Mouse (Mus musculus) cortical plate, adult 2 months (tissue): Measurements from ENCODE around the gene Erc2. TPM values are rescaled to one million over a fixed set of nuclear protein-coding genes. Genes with fewer than 3 reads are reported as not detected.

ENCODE experiments used
- H3K27ac ChIP-seq: fragments of 200-500 bp; 2 replicates; pipeline ENCODE4 v1.5.1; 2012; ENCODE audit warnings: low read length, control low read depth, inconsistent platforms; ENCODE audit not compliant: insufficient read depth
- H3K4me1 ChIP-seq: fragments of 200-500 bp; 2 replicates; pipeline ENCODE4 v1.6.1; 2011; ENCODE audit warnings: low read length; ENCODE audit not compliant: control insufficient read depth, insufficient read depth
- H3K4me3 ChIP-seq: fragments of 200-500 bp; 2 replicates; pipeline ENCODE4 v1.5.1; 2011; ENCODE audit warnings: mild to moderate bottlenecking, low read length, control low read depth; ENCODE audit not compliant: insufficient read depth
- CTCF ChIP-seq: fragments of 200-500 bp; IDR thresholded peaks from 2 replicates; pipeline ENCODE4 v1.5.1; 2011; ENCODE audit warnings: mild to moderate bottlenecking, control low read depth, low read length; ENCODE audit not compliant: insufficient read depth; ENCODE audit errors: extremely low read depth
- POLR2A ChIP-seq: fragments of 200-500 bp; IDR thresholded peaks from 2 replicates; pipeline ENCODE4 v1.6.1; 2011; ENCODE audit warnings: mild to moderate bottlenecking, low read length, control low read depth; ENCODE audit not compliant: insufficient read depth; ENCODE audit errors: extremely low read depth
- polyA plus RNA-seq: library from polyadenylated mRNA; depleted of rRNA; stranded (reverse); fragments of >200 nt; gene quantifications from 2 replicates; pipeline ENCODE4 v1.2.3, GENCODE M21; 2012

The Erc2 gene
- polyA plus RNA-seq, 1 experiment: 77.8 TPM

DNA sequence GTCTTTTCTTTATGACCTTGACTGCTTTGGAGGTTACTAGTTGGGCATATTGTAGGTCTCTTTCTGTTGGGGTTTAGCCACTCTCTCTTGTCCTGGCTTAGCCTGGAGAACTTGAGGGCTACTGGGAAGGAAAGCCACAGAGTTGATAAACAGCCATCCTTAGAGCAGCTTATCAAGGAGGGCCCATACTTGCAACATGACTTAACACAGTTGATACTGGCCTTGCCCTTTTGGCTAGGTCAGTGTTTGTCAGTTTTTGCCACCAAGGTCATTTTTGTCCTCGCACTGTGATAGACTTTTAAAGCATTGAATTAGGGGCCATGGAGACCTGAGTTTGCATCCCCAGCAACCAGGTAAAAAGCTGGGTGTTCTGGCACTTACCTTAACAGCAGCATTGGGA lies 858.6 kb downstream of the Erc2 start:
- no peak for TF ChIP-seq CTCF
- no peak for TF ChIP-seq POLR2A
- H3K4me1 ChIP-seq: no peaks in the 10 kb centered on the region
- H3K4me3 ChIP-seq: no peak overlapping the region
- no peak overlapping the region for H3K27ac ChIP-seq

- H3K27ac ChIP-seq: no peak overlapping the region
- no peak overlapping the region for H3K4me3 ChIP-seq
- TF ChIP-seq CTCF (no peak), POLR2A (no peak)
- no peaks in the 10 kb centered on the region for H3K4me1 ChIP-seq
Observed at GRCm38 (mm10) chr14:28493806-28494205, 871.6 kb downstream of the Erc2 start.

GRCm38 (mm10) chr14:28494273-28494672 lies 872.0 kb downstream of the Erc2 start:
- H3K27ac ChIP-seq: no peak overlapping the region
- no peak overlapping the region for H3K4me3 ChIP-seq
- no peak for TF ChIP-seq POLR2A
- H3K4me1 ChIP-seq: no peaks in the 10 kb centered on the region

DNA sequence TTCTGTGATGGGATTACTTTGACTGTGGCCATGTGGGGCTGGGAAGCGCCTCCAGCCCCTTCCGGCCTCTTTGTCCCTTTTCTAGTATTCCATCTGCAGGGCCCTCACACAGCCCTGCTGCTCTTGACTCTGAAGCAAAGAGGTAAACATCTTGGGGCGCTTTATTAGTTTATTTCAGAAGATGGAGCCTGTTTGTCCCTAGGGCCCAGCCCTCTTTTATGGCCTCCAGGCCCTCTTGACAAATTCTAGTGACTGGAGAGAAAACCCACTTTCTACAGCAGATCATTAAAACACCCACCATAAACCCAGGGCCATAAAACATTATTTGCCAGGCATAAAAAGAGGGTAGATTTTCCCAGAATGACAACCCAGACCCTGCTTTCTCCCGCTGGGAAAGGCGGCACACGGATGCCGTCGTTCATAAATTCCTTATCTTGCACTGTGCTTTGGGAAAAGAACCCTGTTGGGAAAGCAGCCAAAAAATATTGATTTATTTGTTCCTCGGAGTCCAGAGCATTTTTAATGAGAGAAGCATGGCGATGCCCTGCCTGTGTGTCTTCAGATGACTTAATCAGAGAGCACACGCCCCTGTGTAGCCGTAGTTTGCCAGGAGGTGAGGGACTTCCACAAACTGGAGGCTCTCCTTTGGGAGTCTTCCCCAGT lies 879.1 kb downstream of the Erc2 start:
- Histone ChIP-seq H3K4me3 (no peak overlapping the region), H3K4me1 (no peaks in the 10 kb centered on the region), H3K27ac (no peak overlapping the region)
- no peak for TF ChIP-seq CTCF
- no peak for TF ChIP-seq POLR2A

DNA sequence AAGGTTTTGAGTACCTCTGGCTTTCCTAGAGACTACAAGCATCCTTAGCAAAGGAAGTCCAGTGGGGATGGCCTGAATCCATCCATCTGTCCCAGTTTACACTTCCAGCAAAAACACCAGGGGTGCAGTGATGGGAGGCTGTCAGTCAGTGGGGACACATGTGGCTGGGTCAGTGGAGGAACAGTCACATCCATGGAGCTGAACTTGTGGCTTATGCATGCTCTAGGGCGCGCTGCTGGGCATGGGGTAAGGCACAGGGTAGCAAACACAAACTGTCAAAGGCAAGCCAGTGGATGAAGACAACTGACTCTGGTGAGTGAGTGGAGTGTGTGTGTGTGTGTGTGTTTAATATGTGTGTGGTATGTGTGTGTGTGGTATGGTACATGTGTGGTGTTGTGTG lies 881.0 kb downstream of the Erc2 start:
- no peak for TF ChIP-seq CTCF
- no peak for TF ChIP-seq POLR2A
- Histone ChIP-seq H3K4me3 (no peak overlapping the region), H3K4me1 (no peaks in the 10 kb centered on the region), H3K27ac (no peak overlapping the region)

DNA sequence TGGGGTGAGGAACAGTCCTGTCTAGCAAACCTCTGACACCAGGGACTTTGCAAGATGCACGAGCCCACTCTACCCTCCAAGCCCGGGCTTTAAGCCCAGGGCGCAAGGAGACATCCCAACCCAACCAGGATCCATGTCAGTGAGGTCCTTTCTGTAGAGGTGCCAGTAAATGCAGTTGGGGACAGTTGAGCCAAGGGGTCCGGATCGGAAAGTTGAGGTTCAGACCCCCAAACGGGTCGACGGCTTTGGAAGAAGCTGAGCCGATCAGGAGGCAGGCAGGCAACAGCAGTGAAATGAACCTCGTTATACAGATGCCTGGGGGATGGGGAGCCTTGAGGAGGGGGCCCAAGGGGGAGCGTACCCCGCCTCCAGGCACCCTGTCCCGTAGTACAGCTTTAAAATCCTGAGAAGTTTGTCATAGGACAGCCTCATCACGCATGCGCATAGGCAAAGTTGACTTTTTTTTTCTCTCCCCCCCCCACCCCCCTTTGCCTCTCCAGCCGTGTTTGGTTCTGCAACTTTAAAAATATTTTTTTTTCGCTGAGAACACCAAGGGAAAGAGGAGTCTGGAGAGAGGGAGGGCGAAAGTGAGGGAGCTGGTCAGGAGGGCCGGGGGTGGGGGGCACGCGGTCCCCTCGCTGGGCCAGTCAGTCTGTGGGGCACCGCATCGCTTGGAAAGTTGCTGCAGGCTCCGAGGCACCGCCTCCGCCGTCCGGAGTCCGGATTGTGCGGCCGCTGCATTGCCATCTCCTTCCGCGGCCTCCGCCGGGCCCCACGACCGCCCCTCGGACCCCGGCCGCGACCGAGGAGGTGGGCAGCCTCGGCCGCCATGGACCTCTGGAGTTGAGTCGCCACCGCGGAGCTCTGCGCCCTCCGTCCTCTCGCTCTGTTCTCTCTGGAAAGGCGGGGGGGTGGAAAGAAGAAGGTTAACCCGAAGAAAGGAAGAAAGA lies 882.1 kb downstream of the Erc2 start, which contains the start of gene Wnt5a:
Wnt5a (plus strand) TSS at position 650 of the 950 bp plus-strand sequence.
- no peaks in the 10 kb centered on the region for H3K4me1 ChIP-seq
- H3K27ac ChIP-seq: no peak within 1 kb of the TSS
- H3K4me3 ChIP-seq: peak within 1 kb of the TSS; percentile 44
- TF ChIP-seq CTCF: no peak
- TF ChIP-seq POLR2A: no peak

DNA sequence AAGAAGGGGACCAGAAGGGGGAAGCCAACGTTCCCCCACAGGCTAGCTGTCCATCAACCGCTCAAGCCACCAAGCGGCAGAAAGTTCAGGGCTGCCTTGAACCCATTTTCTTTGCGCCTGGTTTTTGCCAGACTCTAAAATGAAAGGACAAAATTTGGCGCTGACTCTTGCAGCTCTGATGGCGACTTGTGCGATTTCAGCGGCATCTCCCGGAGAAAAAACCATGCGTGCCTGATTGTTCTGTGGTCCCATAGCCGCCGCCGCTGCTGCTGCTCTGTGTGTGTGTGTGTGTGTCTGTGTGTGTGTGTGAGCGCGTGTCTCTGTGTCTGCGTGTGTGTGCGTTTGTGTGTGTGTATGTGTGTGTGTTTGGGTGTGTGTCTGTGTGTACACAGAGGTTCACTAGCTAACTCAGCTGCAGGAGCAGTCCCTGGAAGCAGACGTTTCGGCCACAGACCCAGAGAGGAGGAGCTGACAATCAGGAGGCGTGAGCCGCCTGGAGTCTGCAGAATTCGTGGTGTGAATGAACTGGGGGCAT lies 882.9 kb downstream of the Erc2 start:
- Histone ChIP-seq H3K4me1 (no peaks in the 10 kb centered on the region), H3K27ac (no peak overlapping the region), H3K4me3 (peak overlapping the region; percentile 44)
- TF ChIP-seq CTCF (no peak), POLR2A (no peak)

DNA sequence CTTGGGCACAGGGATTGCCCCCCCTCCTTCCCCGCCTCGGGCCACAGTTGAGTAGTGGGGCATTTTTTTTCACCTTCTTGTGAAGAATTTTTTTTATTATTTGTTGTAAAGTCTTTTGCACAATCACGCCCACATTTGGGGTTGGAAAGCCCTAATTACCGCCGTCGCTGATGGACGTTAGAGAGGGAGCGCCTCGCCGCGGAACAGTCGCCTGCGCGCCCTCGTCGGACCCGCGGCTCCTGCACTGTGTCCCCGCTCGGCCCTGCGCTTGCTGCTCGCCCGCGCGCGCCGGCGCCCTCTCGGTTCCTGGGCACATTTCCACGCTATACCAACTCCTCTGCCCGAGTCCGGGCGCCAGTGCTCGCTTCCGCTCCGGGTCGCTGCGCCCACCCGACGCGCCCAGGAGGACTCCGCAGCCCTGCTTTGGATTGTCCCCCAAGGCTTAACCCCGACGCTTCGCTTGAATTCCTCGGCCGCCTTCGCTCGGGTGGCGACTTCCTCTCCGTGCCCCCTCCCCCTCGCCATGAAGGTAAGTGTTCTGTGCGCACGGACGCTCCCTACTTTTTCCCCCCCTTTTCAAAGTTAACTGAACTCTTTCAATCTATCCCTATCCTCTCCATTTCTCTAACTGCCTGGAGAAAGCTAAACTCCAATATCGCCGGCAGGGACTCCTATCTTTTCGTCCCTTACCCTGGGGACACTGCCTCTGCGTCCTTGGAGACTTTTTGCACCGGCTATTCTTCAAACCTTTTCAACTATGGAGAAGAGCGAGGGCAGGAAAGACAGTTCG lies 883.6 kb downstream of the Erc2 start:
- Histone ChIP-seq H3K4me3 (peak overlapping the region; percentile 44), H3K4me1 (no peaks in the 10 kb centered on the region), H3K27ac (no peak overlapping the region)
- TF ChIP-seq POLR2A (no peak), CTCF (no peak)

GRCm38 (mm10) chr14:28506376-28506831 lies 884.2 kb downstream of the Erc2 start:
- H3K4me1 ChIP-seq: no peaks in the 10 kb centered on the region
- no peak overlapping the region for H3K27ac ChIP-seq
- no peak for TF ChIP-seq CTCF
- TF ChIP-seq POLR2A: no peak
- H3K4me3 ChIP-seq: peak overlapping the region; percentile 44
